Mouse (Mus musculus) lung, postnatal 0 days (tissue): ENCODE measurements around the gene Elovl3. TPM values are rescaled to one million over a fixed set of nuclear protein-coding genes. Genes with fewer than 3 reads are reported as not detected.

Source experiments
- ATAC-seq: fragments of 200-750 bp; cut with Nextera tagmentation; 2 replicates; pipeline ENCODE4 v1.8.0; 2017; ENCODE audit warnings: moderate library complexity
- DNase-seq: peaks from one replicate; pipeline ENCODE4 v3.0.0-alpha.2; 2016; ENCODE audit warnings: low spot score
- H3K27ac ChIP-seq: fragments of 300-500 bp; sonication (generic); 2 replicates; pipeline ENCODE4 v1.5.1; 2014; ENCODE audit warnings: antibody characterized with exemption, mild to moderate bottlenecking, low read length, mixed read lengths
- H3K27me3 ChIP-seq: fragments of 300-500 bp; sonication (generic); replicated peaks from 2 replicates; pipeline ENCODE4 v1.6.1; 2014; ENCODE audit warnings: low read length, mixed read lengths; ENCODE audit not compliant: insufficient read depth
- H3K36me3 ChIP-seq: fragments of 300-500 bp; sonication (generic); 2 replicates; pipeline ENCODE4 v1.6.1; 2014; ENCODE audit warnings: low read length, mixed read lengths; ENCODE audit not compliant: insufficient read depth
- H3K4me1 ChIP-seq: fragments of 300-500 bp; sonication (generic); 2 replicates; pipeline ENCODE4 v1.6.1; 2014; ENCODE audit warnings: antibody characterized with exemption, low read depth, low read length, mixed read lengths; ENCODE audit not compliant: insufficient read depth
- H3K4me2 ChIP-seq: fragments of 300-500 bp; sonication (generic); replicated peaks from 2 replicates; pipeline ENCODE4 v1.6.1; 2014; ENCODE audit warnings: low read depth, mild to moderate bottlenecking, low read length, moderate library complexity, mixed read lengths
- H3K4me3 ChIP-seq: fragments of 300-500 bp; sonication (generic); 2 replicates; pipeline ENCODE4 v1.5.1; 2014; ENCODE audit warnings: low read depth, low read length
- H3K9ac ChIP-seq: fragments of 300-500 bp; sonication (generic); replicated peaks from 2 replicates; pipeline ENCODE4 v1.6.1; 2014; ENCODE audit warnings: low read depth, mild to moderate bottlenecking
- H3K9me3 ChIP-seq: fragments of 300-500 bp; sonication (generic); 2 replicates; pipeline ENCODE4 v1.6.1; 2016; ENCODE audit warnings: low read length, mixed read lengths
- CTCF ChIP-seq: IDR thresholded peaks from 2 replicates; pipeline ENCODE4 v1.5.1; 2016; ENCODE audit warnings: antibody characterized with exemption, mild to moderate bottlenecking
- EP300 ChIP-seq: IDR thresholded peaks from 2 replicates; pipeline ENCODE4 v1.6.1; 2016; ENCODE audit warnings: antibody characterized with exemption, mild to moderate bottlenecking, control low read depth
- WGBS: fragments of 180-500 bp; shearing (Covaris S2); extraction: QIAGEN DNeasy Blood & Tissue Kit; methylation state at CpG from one replicate; pipeline ENCODE4 v1.1.7; 2014; 5-methylcytosine and 5-hydroxymethylcytosine counted together
- polyA plus RNA-seq: library from polyadenylated mRNA; unstranded; fragments of >200 nt; fragmentation: Nextera tagmentation; extraction: Ambion mirVana; gene quantifications from 2 replicates; pipeline ENCODE4 v1.2.1, GENCODE M21; 2015

Gene Elovl3
- polyA plus RNA-seq = not detected in 2 replicates

- 3% methylated on average over 31 of the region's 31 CpGs for WGBS
- Histone ChIP-seq H3K4me1 (peaks cover 18% of the 10 kb centered on the region; the same call in 1 of the 2 replicates), H3K36me3 (no peaks in the 10 kb centered on the region), H3K27ac (no peak within 1 kb of the TSS), H3K4me3 (peak within 1 kb of the TSS; percentile 28; the same call in 1 of the 2 replicates), H3K4me2 (peak within 1 kb of the TSS; percentile 50), H3K9ac (no peak within 1 kb of the TSS), H3K9me3 (no peaks in the 10 kb centered on the region), H3K27me3 (peaks cover 36% of the 10 kb centered on the region)
- ATAC-seq (peak; percentile 76), DNase-seq (peak; percentile 72)
- no peak for TF ChIP-seq EP300
- TF ChIP-seq CTCF = no peak
These were observed at the start of gene Elovl3 for GRCm38 (mm10) chr19:46131694-46132525. Gene Elovl3 (plus strand): TSS chr19:46131897.

GRCm38 (mm10) chr19:46085185-46085584, 46.5 kb upstream of the Elovl3 start:
- DNase-seq (no peak), ATAC-seq (no peak)
- TF ChIP-seq EP300 (no peak), CTCF (no peak)
- peaks cover 32% of the 10 kb centered on the region for H3K36me3 ChIP-seq
- H3K4me1 ChIP-seq = no peaks in the 10 kb centered on the region
- no peak overlapping the region for H3K9ac ChIP-seq
- H3K4me2 ChIP-seq = no peak overlapping the region
- no peaks in the 10 kb centered on the region for H3K9me3 ChIP-seq
- WGBS = 95% methylated on average over 8 of the region's 8 CpGs
- H3K27ac ChIP-seq = no peak overlapping the region
- no peaks in the 10 kb centered on the region for H3K27me3 ChIP-seq
- H3K4me3 ChIP-seq = no peak overlapping the region

- DNase-seq (peak; percentile 83), ATAC-seq (no peak)
- H3K4me3 ChIP-seq = no peak overlapping the region
These were observed 45.4 kb upstream of the Elovl3 start for GRCm38 (mm10) chr19:46086337-46086736.

GRCm38 (mm10) chr19:46087871-46088270, 43.8 kb upstream of the Elovl3 start:
- H3K9ac ChIP-seq = no peak overlapping the region
- no peak for DNase-seq
- no peak overlapping the region for H3K4me2 ChIP-seq
- no peaks in the 10 kb centered on the region for H3K4me1 ChIP-seq
- H3K4me3 ChIP-seq = no peak overlapping the region
- H3K27me3 ChIP-seq = no peaks in the 10 kb centered on the region
- WGBS = 66% methylated on average over 7 of the region's 7 CpGs
- no peaks in the 10 kb centered on the region for H3K9me3 ChIP-seq
- H3K36me3 ChIP-seq = peaks cover 10% of the 10 kb centered on the region; the same call in 1 of the 2 replicates
- no peak overlapping the region for H3K27ac ChIP-seq
- ATAC-seq = no peak
- TF ChIP-seq CTCF (no peak), EP300 (no peak)

More at GRCm38 (mm10) chr19:46086337-46086736, 45.4 kb upstream of the Elovl3 start:
- TF ChIP-seq CTCF (peak; percentile 78), EP300 (no peak)
- no peak overlapping the region for H3K9ac ChIP-seq
- 49% methylated on average over 3 of the region's 3 CpGs for WGBS
- no peaks in the 10 kb centered on the region for H3K4me1 ChIP-seq
- peaks cover 26% of the 10 kb centered on the region for H3K36me3 ChIP-seq
- no peaks in the 10 kb centered on the region for H3K9me3 ChIP-seq
- no peaks in the 10 kb centered on the region for H3K27me3 ChIP-seq
- no peak overlapping the region for H3K27ac ChIP-seq
- H3K4me2 ChIP-seq = no peak overlapping the region

- no peak overlapping the region for H3K4me3 ChIP-seq
- H3K4me2 ChIP-seq = no peak overlapping the region
- DNase-seq (no peak), ATAC-seq (no peak)
- no peak overlapping the region for H3K9ac ChIP-seq
- no peaks in the 10 kb centered on the region for H3K27me3 ChIP-seq
- H3K9me3 ChIP-seq = no peaks in the 10 kb centered on the region
- TF ChIP-seq CTCF (no peak), EP300 (no peak)
- H3K4me1 ChIP-seq = no peaks in the 10 kb centered on the region
- no peaks in the 10 kb centered on the region for H3K36me3 ChIP-seq
- WGBS = 77% methylated on average over 4 of the region's 4 CpGs
- H3K27ac ChIP-seq = no peak overlapping the region
These were observed 40.1 kb upstream of the Elovl3 start for GRCm38 (mm10) chr19:46091641-46092040.

GRCm38 (mm10) chr19:46094144-46094543, 37.6 kb upstream of the Elovl3 start:
- ATAC-seq = no peak
- Histone ChIP-seq H3K36me3 (no peaks in the 10 kb centered on the region), H3K4me1 (no peaks in the 10 kb centered on the region), H3K4me3 (no peak overlapping the region), H3K27ac (no peak overlapping the region), H3K9me3 (no peaks in the 10 kb centered on the region), H3K4me2 (no peak overlapping the region), H3K9ac (no peak overlapping the region), H3K27me3 (no peaks in the 10 kb centered on the region)
- no peak for TF ChIP-seq CTCF
- TF ChIP-seq EP300 = no peak
- no peak for DNase-seq
- 90% methylated on average over 2 of the region's 2 CpGs for WGBS
